Mouse (Mus musculus) liver, embryonic 11.5 days (tissue): ENCODE data around the gene Fem1b. TPM values are rescaled to one million over a fixed set of nuclear protein-coding genes. Genes with fewer than 3 reads are reported as not detected.
"Not testable (repeated sequence)": the region's sequence is repeated elsewhere in the genome, so short reads cannot be mapped to it uniquely, and the experiment has no call there.

ENCODE experiments used
- ATAC-seq: fragments of 200-750 bp; cut with Nextera tagmentation; replicated peaks from 2 replicates; pipeline ENCODE4 v1.8.0; 2017; ENCODE audit warnings: moderate number of reproducible peaks, mild to moderate bottlenecking, moderate TSS enrichment, moderate library complexity; ENCODE audit not compliant: low FRiP score
- DNase-seq: peaks from one replicate; pipeline ENCODE4 v3.0.0-alpha.2; 2017; ENCODE audit warnings: low spot score
- H3K27ac ChIP-seq: fragments of 300-500 bp; sonication (generic); 2 replicates; pipeline ENCODE4 v1.5.1; 2014; ENCODE audit warnings: mild to moderate bottlenecking, low read depth, low read length, control low read depth
- H3K27me3 ChIP-seq: fragments of 300-500 bp; sonication (generic); replicated peaks from 2 replicates; pipeline ENCODE4 v1.6.1; 2014; ENCODE audit warnings: low read length, mixed read lengths; ENCODE audit not compliant: control insufficient read depth, insufficient read depth
- H3K36me3 ChIP-seq: fragments of 300-500 bp; sonication (generic); 2 replicates; pipeline ENCODE4 v1.6.1; 2014; ENCODE audit warnings: mild to moderate bottlenecking, low read length, moderate library complexity, mixed read lengths; ENCODE audit not compliant: control insufficient read depth, insufficient read depth
- H3K4me1 ChIP-seq: fragments of 300-500 bp; sonication (generic); replicated peaks from 2 replicates; pipeline ENCODE4 v1.6.1; 2014; ENCODE audit warnings: low read length, mixed read lengths; ENCODE audit not compliant: control insufficient read depth, insufficient read depth
- H3K4me2 ChIP-seq: fragments of 300-500 bp; sonication (generic); 2 replicates; pipeline ENCODE4 v1.6.1; 2014; ENCODE audit warnings: mild to moderate bottlenecking, control low read depth, moderate library complexity
- H3K4me3 ChIP-seq: fragments of 300-500 bp; sonication (generic); 2 replicates; pipeline ENCODE4 v1.5.1; 2014; ENCODE audit warnings: low read depth, low read length, control low read depth
- H3K9ac ChIP-seq: fragments of 300-500 bp; sonication (generic); 2 replicates; pipeline ENCODE4 v1.6.1; 2014; ENCODE audit warnings: low read depth, low read length, control low read depth
- H3K9me3 ChIP-seq: fragments of 300-500 bp; sonication (generic); 2 replicates; pipeline ENCODE4 v1.6.1; 2016; ENCODE audit warnings: low read length, inconsistent platforms, mixed read lengths; ENCODE audit not compliant: control insufficient read depth
- WGBS: fragments of 180-500 bp; shearing (Covaris S2); extraction: QIAGEN DNeasy Blood & Tissue Kit; methylation state at CpG from one replicate; pipeline ENCODE4 v1.1.7; 2014; 5-methylcytosine and 5-hydroxymethylcytosine counted together
- polyA plus RNA-seq: library from polyadenylated mRNA; unstranded; fragments of >200 nt; fragmentation: Nextera tagmentation; extraction: Ambion mirVana; gene quantifications from 2 replicates; pipeline ENCODE4 v1.2.1, GENCODE M21; 2014

Gene Fem1b
- polyA plus RNA-seq, 1 experiment from 2014 or later, result 30.4 TPM

DNA sequence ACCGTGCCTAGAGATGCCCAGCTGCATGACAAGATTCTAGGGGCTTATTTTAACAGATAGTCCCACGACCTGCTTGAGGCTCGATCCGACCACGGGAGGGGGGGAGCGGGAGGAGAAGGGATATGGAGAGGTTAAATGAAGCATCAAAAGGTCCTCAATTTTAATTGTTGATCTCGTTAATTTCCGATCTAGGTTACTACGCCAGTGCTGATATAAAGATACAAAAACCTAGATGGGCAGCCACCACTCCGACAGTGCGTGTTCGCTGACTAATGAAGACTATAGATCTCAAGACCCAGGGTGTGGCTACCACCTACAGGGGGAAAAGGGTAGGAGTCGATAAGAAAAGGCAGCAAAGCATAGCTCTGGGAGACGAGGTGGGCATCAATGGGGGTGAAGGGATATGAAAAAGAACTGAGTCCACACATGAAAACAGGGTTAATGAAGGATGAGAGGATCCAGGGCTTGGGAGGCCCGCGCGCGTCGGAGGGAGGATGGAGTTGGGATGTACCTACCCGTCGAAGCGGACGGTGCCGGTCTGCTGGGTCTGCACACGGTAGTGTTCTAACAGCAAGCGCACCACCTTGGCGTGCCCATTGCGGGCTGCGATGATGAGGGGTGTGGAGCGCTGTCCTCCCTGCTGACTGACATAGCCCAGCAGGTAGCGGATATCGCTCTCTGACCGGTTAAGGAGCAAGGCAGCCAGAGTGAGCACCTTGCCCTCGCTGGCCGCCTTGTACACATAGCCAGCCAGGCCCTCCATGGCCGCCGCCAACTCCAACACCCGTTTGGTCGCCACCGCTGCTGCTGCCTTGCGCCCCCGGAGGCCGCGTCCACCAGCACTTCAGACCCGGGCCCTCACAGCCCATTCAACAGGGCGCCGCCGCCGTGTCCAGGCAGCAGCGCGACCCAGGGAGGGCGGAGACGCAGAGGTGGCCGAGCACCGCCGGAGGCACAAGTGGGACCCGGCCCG lies 905 bp downstream of the Fem1b start:
- no peaks in the 10 kb centered on the region for H3K9me3 ChIP-seq
- H3K27ac ChIP-seq, result peak overlapping the region; percentile 93
- peaks cover 22% of the 10 kb centered on the region for H3K4me1 ChIP-seq
- peak overlapping the region; percentile 98 for H3K4me2 ChIP-seq
- H3K27me3 ChIP-seq, result no peaks in the 10 kb centered on the region
- WGBS, result under 1% methylated on average over 58 of the region's 58 CpGs
- H3K36me3 ChIP-seq, result 0 out of 2 replicates have a peak, but pooled peaks cover 2% of the 10 kb centered on the region
- DNase-seq, result peak; percentile 65
- peak; percentile 72 for ATAC-seq
- peak overlapping the region; percentile 100 for H3K4me3 ChIP-seq
- H3K9ac ChIP-seq, result peak overlapping the region; percentile 98

DNA sequence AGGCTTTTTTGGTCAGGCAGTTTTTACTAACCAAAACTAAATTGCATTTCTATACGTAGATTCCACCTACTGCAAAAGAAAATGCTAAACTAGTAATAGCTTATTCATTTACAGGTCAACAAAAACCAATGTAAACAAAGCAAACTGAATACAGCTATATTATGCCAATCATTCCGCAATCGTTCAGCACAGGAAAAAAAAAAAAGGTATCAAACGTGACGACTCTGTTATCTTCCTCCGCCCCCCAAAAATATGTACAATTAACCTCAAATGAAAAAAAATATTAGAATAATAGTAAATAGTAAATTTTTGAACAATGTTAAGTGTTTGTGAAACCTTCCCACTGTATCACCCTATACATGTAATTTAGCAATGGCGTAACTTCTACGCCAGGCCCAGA lies 1.6 kb downstream of the Fem1b start:
- H3K9ac ChIP-seq, result peak overlapping the region; percentile 98

GRCm38 (mm10) chr9:62799218-62799617 lies 12.5 kb downstream of the Fem1b start:
- H3K4me3 ChIP-seq, H3K4me1 ChIP-seq, H3K9ac ChIP-seq, H3K27me3 ChIP-seq, ATAC-seq, H3K27ac ChIP-seq, H3K4me2 ChIP-seq, H3K9me3 ChIP-seq, DNase-seq: not testable (repeated sequence)
- 83% methylated on average over 2 of the region's 2 CpGs for WGBS
- peaks cover 26% of the 10 kb centered on the region for H3K36me3 ChIP-seq

More for the DNA sequence above, 1.6 kb downstream of the Fem1b start:
- Histone ChIP-seq H3K4me3 (peak overlapping the region; percentile 100), H3K36me3 (0 out of 2 replicates have a peak, but pooled peaks cover 2% of the 10 kb centered on the region), H3K4me1 (peaks cover 22% of the 10 kb centered on the region), H3K9me3 (no peaks in the 10 kb centered on the region), H3K27me3 (no peaks in the 10 kb centered on the region), H3K27ac (peak overlapping the region; percentile 93), H3K4me2 (peak overlapping the region; percentile 98)
- DNase-seq (no peak), ATAC-seq (no peak)
- 14% methylated on average over 8 of the region's 8 CpGs for WGBS

GRCm38 (mm10) chr9:62789856-62790255 lies 21.9 kb downstream of the Fem1b start:
- H3K4me1 ChIP-seq, result no peaks in the 10 kb centered on the region
- ATAC-seq, result no peak
- no peak overlapping the region for H3K4me3 ChIP-seq

GRCm38 (mm10) chr9:62786721-62787120 lies 25.0 kb downstream of the Fem1b start:
- ATAC-seq, result no peak
- no peak for DNase-seq
- no peak overlapping the region for H3K9ac ChIP-seq
- H3K36me3 ChIP-seq, result no peaks in the 10 kb centered on the region
- no peak overlapping the region for H3K4me3 ChIP-seq
- 70% methylated on average over 5 of the region's 5 CpGs for WGBS
- H3K27me3 ChIP-seq, result no peaks in the 10 kb centered on the region
- H3K4me1 ChIP-seq, result peaks cover 11% of the 10 kb centered on the region
- no peak overlapping the region for H3K27ac ChIP-seq
- no peak overlapping the region for H3K4me2 ChIP-seq
- H3K9me3 ChIP-seq, result no peaks in the 10 kb centered on the region

More at GRCm38 (mm10) chr9:62789856-62790255, 21.9 kb downstream of the Fem1b start:
- Histone ChIP-seq H3K9me3 (no peaks in the 10 kb centered on the region), H3K9ac (no peak overlapping the region), H3K27ac (no peak overlapping the region), H3K27me3 (no peaks in the 10 kb centered on the region), H3K4me2 (no peak overlapping the region), H3K36me3 (peaks cover 5% of the 10 kb centered on the region)
- DNase-seq, result no peak
- WGBS, result 89% methylated on average over 12 of the region's 12 CpGs

DNA sequence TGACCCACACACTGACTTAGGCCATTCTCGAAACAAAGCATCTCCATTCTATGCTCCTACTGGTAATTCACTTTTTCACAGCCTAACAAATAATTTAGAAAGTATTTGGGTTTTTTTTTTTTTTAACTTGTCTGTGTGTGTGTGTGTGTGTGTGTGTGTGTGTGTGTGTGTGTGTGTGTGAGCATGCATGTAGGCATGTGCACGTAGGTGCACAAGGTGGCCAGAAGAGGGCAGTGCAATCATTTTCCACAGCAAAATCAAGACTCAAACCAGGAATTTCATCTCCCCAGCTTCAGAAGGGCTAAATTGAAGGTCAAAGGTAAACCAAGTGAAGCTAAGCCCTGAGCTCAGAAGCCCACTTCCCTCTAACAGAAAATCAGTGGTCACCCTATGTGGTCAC lies 27.5 kb downstream of the Fem1b start:
- DNase-seq (no peak), ATAC-seq (no peak)
- Histone ChIP-seq H3K9me3 (no peaks in the 10 kb centered on the region), H3K4me3 (no peak overlapping the region), H3K27ac (no peak overlapping the region), H3K27me3 (no peaks in the 10 kb centered on the region), H3K4me2 (no peak overlapping the region), H3K36me3 (no peaks in the 10 kb centered on the region), H3K4me1 (peaks cover 11% of the 10 kb centered on the region), H3K9ac (no peak overlapping the region)
- 84% methylated on average over 2 of the region's 2 CpGs for WGBS

GRCm38 (mm10) chr9:62782976-62783781 lies 28.6 kb downstream of the Fem1b start:
- H3K36me3 ChIP-seq, result no peaks in the 10 kb centered on the region
- 46% methylated on average over 16 of the region's 16 CpGs for WGBS
- H3K4me1 ChIP-seq, result peaks cover 11% of the 10 kb centered on the region
- no peaks in the 10 kb centered on the region for H3K9me3 ChIP-seq
- H3K27ac ChIP-seq, result no peak overlapping the region
- H3K27me3 ChIP-seq, result no peaks in the 10 kb centered on the region
- no peak overlapping the region for H3K4me2 ChIP-seq
- ATAC-seq, result peak; percentile 70
- no peak overlapping the region for H3K4me3 ChIP-seq
- no peak overlapping the region for H3K9ac ChIP-seq
- DNase-seq, result no peak

- Histone ChIP-seq H3K27me3 (no peaks in the 10 kb centered on the region), H3K4me2 (no peak overlapping the region), H3K27ac (no peak overlapping the region), H3K9me3 (no peaks in the 10 kb centered on the region), H3K4me3 (no peak overlapping the region), H3K4me1 (peaks cover 11% of the 10 kb centered on the region), H3K36me3 (no peaks in the 10 kb centered on the region), H3K9ac (no peak overlapping the region)
- no peak for ATAC-seq
- DNase-seq, result no peak
- 66% methylated on average over 3 of the region's 3 CpGs for WGBS
Observed at GRCm38 (mm10) chr9:62781965-62782364, 29.8 kb downstream of the Fem1b start.
